Mouse (Mus musculus) cerebellum, adult 11 months (tissue): Measurements from ENCODE around the gene Sema4f.

Experiments
- DNase-seq: peaks from one replicate; pipeline ENCODE4 v3.0.0; 2022

The Sema4f gene

DNA sequence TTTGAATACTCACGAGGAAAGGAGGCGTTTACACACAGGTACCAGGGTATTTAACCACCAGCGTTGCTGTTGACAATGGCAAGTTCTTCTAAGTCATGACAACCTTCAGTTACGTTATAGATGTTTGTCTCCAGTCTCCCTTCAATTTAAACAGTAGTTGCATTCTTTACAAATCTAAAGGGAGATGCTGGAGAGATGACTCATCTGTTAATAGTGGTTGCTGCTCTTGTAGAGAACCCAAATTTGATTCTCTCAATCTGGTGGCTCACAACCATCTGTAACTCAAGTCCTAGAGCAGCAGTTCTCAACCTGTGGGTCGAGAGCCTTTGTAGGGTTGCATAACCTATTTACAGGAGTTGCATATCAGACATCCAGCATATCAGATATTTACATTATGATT is 71.1 kb downstream of the Sema4f start:
- no peak for DNase-seq

DNA sequence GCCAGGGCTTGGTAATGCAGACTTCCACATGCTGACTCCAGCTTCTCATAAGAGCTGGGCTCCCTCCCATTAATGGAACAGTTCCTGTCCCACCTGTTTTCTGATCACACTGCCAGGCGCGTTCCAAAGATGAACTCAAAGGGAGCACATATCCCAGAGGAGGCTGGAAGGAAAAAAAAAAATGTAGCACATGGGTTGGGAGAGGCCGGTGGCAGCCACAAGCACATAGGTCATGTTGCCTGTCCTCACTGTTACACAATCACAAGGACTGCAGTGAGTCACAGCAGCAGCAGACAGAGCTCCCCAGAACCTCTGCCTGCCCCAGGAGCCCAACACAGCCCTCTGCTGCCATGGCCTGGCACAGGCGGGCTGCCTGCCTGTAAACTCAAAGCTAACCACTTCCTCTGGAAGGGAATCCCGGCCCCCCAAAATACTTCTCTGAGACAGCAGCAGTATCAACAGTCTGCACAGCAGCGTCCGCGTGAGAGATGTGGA is 76.1 kb downstream of the Sema4f start:
- no peak for DNase-seq

DNA sequence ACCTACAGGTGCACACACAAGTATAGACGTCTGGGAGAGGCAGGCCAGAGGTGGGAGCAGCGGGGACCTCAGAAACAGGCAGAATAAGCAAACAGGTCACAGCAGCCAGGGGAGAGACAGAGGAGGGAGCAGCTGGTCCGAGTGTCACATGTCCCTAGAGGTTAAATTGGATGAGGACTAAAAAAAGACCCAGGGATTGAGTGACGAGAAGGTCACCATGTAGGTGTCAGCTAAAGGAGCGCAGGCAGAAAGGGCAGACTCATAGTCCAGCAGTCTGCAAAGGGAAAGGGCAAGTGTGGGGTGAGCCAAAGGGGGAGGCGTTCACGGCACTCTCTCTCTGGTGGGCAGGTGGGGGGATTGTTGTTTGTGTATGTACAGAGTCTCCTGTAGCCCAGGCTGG is 77.1 kb downstream of the Sema4f start:
- DNase-seq, result no peak

DNA sequence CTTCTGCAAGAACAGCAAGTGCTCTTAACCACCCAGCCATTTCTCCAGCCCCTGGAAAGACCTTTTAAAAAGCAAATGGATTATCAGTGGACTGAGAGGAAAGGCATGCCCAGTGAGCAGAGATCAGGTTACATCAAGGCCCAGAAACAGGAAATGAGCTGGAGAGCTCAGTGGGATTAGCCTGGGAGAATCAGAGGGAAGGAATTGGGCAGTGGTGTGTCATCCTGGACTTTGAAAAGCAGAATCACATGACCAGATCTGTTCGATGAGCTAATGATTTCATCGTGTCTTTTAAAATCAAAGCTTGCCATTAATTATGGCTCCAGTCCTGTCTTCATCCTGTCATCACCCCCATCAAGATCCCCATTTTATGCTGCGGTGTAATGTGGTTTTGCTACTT is 77.5 kb downstream of the Sema4f start:
- DNase-seq, result no peak
